Mouse (Mus musculus) G1E (cell line): ENCODE data around the gene Trim61.

Source experiments
- CTCF ChIP-seq: IDR thresholded peaks from 2 replicates; pipeline ENCODE4 v1.5.1; 2012; ENCODE audit warnings: low read depth, low read length, inconsistent platforms, mixed read lengths
- GATA1 ChIP-seq: IDR thresholded peaks from 2 replicates; pipeline ENCODE4 v1.6.1; 2012; ENCODE audit warnings: borderline replicate concordance, low read length, inconsistent platforms, mixed read lengths

DNA sequence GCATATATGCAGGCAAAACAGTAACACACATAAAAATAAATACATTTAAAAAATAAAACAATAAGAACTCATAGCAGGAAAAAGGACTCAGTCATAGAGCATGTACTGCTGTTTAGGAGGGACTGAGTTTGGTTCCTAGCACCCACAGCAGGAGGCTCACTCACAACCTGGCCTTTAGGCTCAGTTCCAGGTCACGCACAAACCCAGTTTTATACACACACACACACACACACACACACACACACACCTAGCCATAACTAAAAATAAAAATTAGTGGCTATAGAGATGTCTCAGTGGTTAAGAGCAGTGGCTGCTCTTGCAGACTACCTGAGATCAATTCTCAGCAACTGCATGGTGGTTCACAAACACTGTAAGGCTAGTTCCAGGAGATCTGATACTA is 13.8 kb upstream of the Trim61 start:
- no peak for TF ChIP-seq CTCF
- no peak for TF ChIP-seq GATA1
